Mouse (Mus musculus) brain, adult 2 months (tissue): Measurements from ENCODE around the gene Rbm34.
"Not testable (repeated sequence)": the region's sequence is repeated elsewhere in the genome, so short reads cannot be mapped to it uniquely, and the experiment has no call there.

Source experiments
- DNase-seq: peaks from one replicate; pipeline ENCODE4 v3.0.0; 2011; ENCODE audit warnings: low read depth, low spot score

The Rbm34 gene

GRCm38 (mm10) chr8:126970579-126971313 lies at the start of gene Rbm34:
Gene Rbm34 (minus strand): TSS chr8:126971071.
- DNase-seq, result peak; percentile 99

DNA sequence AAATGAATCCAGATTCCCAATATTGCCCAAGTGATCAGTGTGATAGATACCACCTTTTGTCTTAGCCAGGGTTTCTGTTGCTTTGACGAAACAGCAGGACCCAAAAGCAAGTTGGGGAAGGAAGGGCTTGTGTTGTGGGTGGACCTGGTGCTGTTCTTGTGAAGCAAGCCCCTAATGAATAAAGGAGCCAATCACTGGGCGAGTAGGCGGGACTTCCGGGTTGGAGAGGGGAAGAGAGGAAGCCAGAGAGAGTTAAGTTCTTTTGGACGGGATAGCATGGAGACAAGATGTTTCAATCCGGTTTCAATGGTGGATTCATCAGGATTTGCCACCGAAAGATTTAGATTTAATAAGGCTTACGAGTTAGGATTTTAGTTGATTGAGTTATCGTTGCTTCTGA lies 40.8 kb upstream of the Rbm34 start:
- DNase-seq, result no peak

DNA sequence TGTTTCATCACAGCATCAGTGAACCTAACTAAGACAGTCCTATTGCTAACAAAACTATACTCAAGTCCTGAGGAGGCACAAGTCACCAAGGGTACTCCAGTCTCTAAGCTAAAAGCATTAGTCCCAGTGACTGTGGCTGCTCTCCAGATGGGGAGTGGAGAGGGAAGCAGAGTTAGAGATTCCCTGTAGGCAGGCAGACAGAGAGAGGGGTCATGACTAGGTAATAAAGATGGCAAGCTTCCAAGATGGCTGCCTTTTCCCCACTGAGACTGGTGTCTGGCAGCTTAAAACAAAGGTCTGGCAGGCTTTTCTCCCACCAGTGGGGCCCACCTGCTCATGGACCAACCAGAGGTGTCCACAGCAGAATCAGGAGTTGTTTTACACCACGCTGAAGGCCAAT lies 23.6 kb upstream of the Rbm34 start:
- DNase-seq, result no peak

DNA sequence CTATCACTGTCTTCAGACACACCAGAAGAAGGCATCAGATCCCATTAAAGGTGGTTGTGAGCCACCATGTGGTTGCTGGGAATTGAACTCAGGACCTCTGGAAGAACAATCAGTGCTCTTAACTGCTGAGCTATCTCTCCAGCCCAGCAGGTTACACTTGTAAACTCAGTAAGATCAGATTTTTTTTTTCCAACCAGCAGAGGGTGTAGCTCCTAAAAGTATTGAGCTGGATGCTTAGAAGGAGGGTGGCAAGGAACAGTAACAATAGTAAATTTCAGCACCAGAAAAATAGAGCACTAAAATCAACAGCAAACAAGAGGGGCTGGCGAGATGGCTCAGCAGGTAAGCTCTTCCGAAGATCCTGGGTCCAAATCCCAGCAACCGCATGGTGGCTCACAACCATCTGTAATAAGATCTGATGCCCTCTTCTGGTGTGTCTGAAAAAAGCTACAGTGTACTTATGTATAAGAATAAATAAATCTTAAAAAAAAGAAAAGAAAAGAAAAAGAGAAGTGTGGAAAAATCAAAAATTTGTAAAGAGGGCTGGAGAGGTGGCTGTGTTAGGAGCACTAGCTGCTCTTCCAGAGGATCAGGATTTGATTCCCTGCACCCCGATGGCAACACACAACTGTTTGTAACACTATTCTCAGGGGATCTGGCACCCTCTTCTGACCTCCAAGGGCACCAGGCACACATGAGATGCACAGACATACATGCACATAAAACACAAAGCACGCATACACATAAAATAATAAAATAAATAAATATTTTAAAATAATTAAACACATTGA lies 18.7 kb upstream of the Rbm34 start:
- peak; percentile 45 for DNase-seq

GRCm38 (mm10) chr8:126988346-126989006 lies 17.6 kb upstream of the Rbm34 start:
- DNase-seq, result no peak

GRCm38 (mm10) chr8:126986495-126986894 lies 15.6 kb upstream of the Rbm34 start:
- DNase-seq, result peak; percentile 92

- no peak for DNase-seq
Measured at GRCm38 (mm10) chr8:126980046-126980445, 9.2 kb upstream of the Rbm34 start.

DNA sequence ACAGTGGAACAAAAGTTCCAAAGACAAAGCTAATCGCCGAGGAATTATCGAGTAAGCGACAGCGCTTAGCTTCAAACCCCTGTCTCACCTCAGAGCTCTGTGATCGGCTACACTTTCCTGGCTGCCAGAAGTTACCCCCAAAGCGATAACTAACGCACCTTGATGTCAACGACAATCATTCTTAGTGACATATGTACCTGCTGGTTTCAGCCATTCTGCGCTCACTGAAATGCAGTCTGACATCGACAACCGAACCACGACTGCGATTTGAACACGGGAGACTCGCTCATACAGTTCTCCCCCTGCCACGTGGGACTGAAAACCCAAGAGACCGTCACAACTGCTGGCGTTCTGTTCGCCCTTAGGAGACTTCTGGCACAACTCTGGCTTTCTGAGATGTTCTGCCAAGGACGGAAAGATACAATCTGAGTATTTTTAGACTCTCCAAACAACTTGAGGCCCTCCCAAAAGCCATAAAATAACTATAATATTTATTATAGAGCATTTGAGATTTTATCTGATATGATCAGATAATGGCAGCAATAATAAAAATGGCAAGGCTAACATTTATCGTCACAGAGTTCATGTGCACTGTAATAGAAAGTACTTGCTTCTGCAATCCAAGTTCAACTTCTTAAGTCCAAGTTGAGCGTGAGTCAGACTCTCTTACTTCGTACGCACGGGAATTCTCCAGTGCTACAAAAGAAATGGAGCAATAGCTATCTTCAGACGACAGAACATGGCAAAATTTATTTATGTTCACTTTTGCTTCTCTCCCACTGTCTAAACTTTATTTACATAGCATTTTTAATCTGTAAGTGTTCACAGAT lies 8.4 kb upstream of the Rbm34 start:
- no peak for DNase-seq

DNA sequence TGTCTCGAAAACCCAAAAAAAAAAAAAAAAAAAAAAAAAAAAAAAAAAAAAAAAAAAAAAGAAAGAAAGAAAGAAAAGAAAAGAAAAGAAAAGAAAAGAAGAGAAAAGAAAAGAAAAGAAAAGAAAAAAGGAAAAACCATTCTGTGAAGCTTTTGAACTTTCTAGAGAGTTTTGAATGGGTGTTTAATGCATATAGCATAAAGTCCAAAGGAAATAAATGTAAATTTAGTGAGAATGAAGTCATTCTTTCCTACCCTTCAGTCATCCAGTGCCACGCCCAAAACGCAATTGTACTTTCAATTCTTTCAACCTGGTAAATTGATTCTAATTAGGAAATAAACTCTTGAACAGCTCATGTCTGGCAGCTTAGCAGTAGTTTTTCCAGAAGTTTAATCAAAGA lies 7.7 kb upstream of the Rbm34 start:
- not testable (repeated sequence) for DNase-seq

DNA sequence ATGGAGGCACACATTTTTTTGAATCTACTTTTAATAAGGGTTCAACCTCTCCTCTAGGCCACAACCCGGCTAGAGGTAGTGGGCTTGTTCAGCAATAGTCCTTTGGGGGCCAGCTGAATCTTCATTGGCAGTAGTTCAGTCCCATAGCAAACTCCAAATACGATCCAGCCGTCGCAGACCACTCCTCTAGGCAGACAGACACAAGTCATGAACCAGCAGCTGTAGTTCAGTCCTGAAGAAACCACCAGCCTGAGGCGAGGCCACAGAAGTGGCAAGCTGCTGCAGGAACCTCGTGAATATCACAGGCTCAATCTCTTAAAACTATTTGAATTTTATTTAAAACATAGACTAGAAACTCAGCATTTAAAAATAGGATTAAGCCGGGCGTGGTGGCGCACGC lies 7.2 kb upstream of the Rbm34 start:
- DNase-seq, result no peak

GRCm38 (mm10) chr8:126976608-126977348 lies 5.9 kb upstream of the Rbm34 start:
- DNase-seq, result peak; percentile 52

DNA sequence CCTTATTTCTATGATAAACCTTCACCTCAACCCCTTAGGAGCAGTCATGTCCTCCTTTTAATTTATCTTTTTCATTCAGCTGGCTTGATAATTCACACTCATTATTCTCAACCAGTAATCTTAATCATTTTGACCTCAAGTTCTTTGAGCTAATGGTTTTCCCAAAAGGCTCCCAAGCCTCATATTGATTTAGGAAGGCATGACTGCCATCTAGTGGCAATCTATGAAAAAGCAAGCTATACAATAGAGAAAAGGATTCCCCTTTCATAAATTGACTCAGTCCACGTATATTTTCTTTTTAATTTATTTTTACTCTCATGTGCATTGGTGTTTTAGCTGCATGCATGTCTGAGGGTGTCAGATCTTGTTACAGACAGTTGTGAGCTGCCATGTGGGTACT lies 4.8 kb upstream of the Rbm34 start:
- peak; percentile 80 for DNase-seq

DNA sequence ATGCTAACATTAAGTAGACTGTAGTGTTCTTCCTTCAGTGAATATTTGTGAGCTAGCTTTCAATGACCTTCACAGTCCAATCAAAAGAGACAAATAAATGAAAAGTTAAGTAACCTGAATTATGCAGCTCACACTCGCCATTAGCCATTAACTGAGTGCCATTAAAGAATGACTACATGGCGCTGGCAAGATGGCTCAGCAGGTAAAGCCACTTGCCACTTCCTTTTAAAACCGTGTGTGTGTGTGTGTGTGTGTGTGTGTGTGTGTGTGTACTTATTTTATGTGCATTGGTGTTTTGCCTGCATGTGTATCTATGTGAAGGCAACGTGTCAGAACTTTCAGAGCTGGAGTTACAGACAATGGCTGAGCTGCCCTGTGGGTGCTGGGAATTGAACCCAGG lies 3.6 kb upstream of the Rbm34 start:
- DNase-seq, result no peak

- no peak for DNase-seq
Measured at GRCm38 (mm10) chr8:126973686-126974265, 2.9 kb upstream of the Rbm34 start.

DNA sequence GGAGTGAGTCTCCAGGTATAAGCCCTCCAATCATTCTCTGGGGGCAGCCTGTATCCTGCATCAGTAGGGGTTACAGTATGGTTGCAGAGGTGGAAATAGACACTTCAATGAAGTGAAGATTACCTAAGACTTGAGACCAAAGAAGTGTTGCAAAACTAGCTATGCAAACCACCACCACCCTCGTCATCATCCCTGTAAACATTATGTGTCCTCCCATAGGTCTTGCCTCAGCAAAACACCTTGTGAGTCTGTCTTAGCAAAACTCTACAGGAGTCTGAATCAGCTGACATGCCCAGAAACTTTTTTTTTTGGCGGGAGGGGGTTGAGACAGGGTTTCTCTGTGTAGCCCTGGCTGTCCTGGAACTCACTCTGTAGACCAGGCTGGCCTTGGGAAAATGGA lies 1.8 kb upstream of the Rbm34 start:
- no peak for DNase-seq

DNA sequence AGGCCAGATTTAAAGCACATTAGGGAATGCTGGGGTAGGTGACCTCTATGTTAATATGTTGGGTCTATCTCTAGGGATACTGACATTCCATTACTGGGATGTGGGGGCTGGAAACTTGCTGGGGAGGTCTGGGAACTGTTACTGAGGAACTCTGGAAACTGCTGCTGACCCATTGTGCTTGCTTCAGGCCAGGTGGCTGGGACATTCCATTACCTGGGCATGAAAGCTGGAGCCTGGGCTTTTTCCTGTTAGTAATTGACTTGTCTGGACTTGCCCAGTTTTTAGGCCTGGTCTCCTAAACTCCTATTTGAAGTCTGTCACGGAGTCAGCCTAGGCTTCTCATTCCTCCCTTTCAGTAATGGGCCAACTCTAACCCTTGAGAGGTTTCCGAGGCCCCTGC lies 1.2 kb upstream of the Rbm34 start:
- DNase-seq, result no peak

- no peak for DNase-seq
Measured at GRCm38 (mm10) chr8:126971314-126971664, 418 bp upstream of the Rbm34 start.

DNA sequence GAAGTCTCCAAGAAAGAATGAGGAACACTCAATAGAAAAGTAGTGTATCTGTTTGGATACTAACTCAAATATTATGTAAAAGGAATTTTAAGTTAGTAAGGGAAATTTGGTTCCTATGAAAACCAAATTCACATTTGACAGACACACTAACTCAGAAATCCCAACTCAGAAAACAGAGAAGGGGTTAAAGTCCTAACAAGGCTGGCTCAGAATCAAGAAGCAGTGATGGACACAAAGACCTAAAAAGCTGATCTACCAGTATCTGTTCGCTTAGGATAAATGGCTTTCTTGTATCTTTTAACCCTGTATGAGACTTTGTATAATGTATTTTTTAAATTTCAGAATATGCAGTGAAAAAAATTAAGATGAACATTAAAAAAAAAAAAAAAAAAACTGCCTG lies 1.3 kb downstream of the Rbm34 start:
- no peak for DNase-seq

DNA sequence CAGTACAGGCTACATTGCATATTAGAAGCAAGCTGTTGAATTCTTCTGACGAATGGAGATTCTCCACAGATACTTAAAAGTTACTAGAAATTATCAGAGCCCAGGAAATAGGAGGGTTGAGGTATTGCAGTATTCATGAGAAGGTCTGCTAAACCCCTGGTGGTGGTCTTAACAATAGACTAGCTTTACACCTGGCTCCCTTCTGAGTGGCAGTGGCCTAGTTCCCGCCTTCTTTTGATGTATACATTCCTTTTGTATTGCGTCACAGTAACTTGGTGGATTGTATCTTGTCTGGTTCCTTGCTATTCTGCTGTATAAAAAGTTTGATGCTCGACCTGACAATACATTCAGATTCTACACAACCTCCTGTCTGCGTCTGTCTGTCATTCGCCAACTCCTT lies 2.8 kb downstream of the Rbm34 start:
- no peak for DNase-seq

- no peak for DNase-seq
Measured at GRCm38 (mm10) chr8:126965246-126965645, 5.6 kb downstream of the Rbm34 start.

- no peak for DNase-seq
Measured at GRCm38 (mm10) chr8:126962871-126963270, 8.0 kb downstream of the Rbm34 start.
